Mouse (Mus musculus): ENCODE data around the gene Abcc8. TPM values are rescaled to one million over a fixed set of nuclear protein-coding genes. Genes with fewer than 3 reads are reported as not detected.
A peak's percentile ranks its signal among the peaks of the same experiment; 100 is the strongest.

Abcc8 gene
- polyA plus RNA-seq, 1 experiment from 2014 or later, result 11.4 TPM

DNA sequence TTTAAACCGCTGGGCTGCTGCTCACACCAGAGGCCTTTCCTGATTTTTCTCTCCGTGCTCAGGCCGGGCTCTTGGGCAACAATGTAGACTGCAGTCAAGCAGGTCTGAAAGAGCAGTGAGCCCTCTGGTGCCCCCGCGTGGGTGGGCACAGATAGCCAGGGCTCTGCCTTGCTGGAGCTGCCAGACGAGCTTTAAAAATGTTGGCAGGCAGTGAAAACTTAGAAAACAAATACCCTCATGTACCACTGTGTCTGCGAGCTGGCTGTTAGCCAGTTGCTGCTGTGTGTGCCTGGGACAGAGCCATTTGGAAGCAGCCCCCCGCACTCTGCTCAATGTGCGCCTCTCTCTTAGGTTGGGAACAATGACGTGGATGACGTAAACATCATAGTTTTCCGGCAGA, 102.2 kb downstream of the Abcc8 start:
- Histone ChIP-seq H3K9me3 (no peaks in the 10 kb centered on the region), H3K27ac (replicated peaks) (no peak overlapping the region), H3K36me3 (peaks cover 68% of the 10 kb centered on the region), H3K4me1 (replicated peaks) (no peaks in the 10 kb centered on the region), H3K9ac (no peak overlapping the region), H3K4me2 (no peak overlapping the region), H3K4me3 (no peak overlapping the region), H3K27me3 (no peaks in the 10 kb centered on the region)
- 69% methylated on average over 12 of the region's 12 CpGs for WGBS
- ATAC-seq (ENCODE audit: low FRiP score, low read depth), result peak; percentile 73; the same call in 1 of the 2 replicates

DNA sequence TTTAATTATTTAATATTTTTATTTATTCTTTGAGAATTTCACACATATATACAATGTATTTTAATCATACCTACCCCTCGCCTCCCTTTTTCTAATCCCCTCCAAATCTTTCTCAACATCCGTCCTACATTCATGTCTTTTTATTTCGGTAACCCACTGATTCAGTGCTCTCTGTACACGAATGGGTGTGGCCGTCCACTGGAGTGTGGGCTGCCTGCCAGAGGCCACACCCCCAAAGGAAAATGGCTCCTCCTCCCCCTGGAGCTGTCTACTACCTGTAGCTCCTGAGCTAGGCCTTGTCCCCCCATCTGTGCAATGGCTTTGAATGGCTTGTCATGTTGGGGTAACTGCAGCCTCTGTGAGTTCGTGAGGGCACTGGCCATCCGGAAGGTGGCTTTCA, 103.0 kb downstream of the Abcc8 start:
- Histone ChIP-seq H3K4me1 (replicated peaks) (no peaks in the 10 kb centered on the region), H3K9me3 (no peaks in the 10 kb centered on the region), H3K4me3 (no peak overlapping the region), H3K36me3 (peaks cover 68% of the 10 kb centered on the region), H3K27ac (replicated peaks) (no peak overlapping the region), H3K27me3 (no peaks in the 10 kb centered on the region), H3K4me2 (no peak overlapping the region), H3K9ac (no peak overlapping the region)
- no peak for ATAC-seq (ENCODE audit: low FRiP score, low read depth)
- 88% methylated on average over 7 of the region's 7 CpGs for WGBS

DNA sequence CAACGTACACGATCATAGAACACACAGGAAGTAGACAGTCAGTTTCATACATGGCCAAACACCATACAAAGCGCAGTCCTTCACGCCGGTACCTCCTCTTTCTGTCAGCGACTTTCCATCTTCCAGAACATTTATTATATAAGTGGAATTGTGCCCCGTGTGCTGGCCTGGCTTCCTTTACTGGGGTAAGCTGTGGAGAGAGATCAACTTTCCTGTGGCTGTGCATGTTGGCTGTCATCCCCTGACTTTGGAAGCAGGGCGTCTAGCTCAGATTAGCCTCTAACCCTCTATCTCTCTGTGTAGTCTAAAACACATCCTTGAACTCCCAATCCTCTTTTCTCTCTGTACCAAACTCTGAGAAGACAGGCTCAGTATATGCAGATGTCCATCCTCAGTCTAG, 111.0 kb downstream of the Abcc8 start:
- H3K36me3 ChIP-seq, result peaks cover 82% of the 10 kb centered on the region

DNA sequence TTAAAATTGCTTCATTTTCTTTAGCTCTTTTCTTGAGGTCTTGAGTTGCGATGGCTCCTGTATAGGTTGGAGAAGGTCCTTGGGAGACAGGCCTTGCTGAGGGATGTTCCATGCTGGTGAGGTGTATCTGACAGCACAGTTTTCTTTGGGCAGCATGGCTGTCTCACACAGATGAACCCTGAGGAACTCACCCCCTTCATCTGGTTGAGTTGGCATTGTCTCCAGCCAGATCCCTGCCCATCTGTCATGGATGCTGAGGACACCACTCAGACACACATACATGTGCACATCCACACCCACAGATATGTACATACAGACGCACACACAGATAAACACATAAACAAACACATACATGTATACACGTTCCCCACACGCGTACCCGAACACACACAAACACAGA, 116.5 kb downstream of the Abcc8 start:
- no peak overlapping the region for H3K4me3 ChIP-seq
- peaks cover 68% of the 10 kb centered on the region for H3K36me3 ChIP-seq
- no peaks in the 10 kb centered on the region for H3K4me1 ChIP-seq (replicated peaks)
- no peak overlapping the region for H3K27ac ChIP-seq (replicated peaks)
- H3K9ac ChIP-seq, result no peak overlapping the region
- H3K4me2 ChIP-seq, result no peak overlapping the region
- WGBS, result 96% methylated on average over 6 of the region's 6 CpGs
- H3K27me3 ChIP-seq, result no peaks in the 10 kb centered on the region
- no peak for ATAC-seq (ENCODE audit: low FRiP score, low read depth)
- no peaks in the 10 kb centered on the region for H3K9me3 ChIP-seq

More for the DNA sequence above, 111.0 kb downstream of the Abcc8 start:
- WGBS, result 95% methylated on average over 8 of the region's 8 CpGs
- H3K4me3 ChIP-seq, result no peak overlapping the region
- no peak overlapping the region for H3K9ac ChIP-seq
- H3K27ac ChIP-seq (replicated peaks), result no peak overlapping the region
- no peaks in the 10 kb centered on the region for H3K27me3 ChIP-seq
- ATAC-seq (ENCODE audit: low FRiP score, low read depth), result no peak
- no peak overlapping the region for H3K4me2 ChIP-seq
- no peaks in the 10 kb centered on the region for H3K9me3 ChIP-seq
- H3K4me1 ChIP-seq (replicated peaks), result no peaks in the 10 kb centered on the region

DNA sequence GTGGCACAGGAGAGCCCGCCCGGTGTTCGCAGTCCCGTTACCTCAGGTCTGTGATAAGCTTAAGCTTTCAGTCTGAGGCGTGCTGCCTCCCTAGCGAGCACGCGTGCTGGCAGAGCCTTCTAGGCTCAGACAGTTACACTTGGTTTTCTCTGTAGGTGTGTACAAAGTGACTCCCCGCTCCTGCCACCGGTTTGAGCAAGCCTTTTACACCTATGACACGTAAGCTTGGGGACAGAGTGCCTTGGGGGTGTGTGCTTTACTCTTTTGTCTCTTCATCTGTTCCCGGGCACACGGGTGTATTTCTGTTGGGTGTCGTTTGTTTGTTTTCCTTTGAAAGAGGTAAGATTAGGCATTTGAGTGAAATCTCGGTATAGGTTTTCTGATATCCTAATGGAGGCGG, 118.2 kb downstream of the Abcc8 start:
- peaks cover 72% of the 10 kb centered on the region for H3K36me3 ChIP-seq

DNA sequence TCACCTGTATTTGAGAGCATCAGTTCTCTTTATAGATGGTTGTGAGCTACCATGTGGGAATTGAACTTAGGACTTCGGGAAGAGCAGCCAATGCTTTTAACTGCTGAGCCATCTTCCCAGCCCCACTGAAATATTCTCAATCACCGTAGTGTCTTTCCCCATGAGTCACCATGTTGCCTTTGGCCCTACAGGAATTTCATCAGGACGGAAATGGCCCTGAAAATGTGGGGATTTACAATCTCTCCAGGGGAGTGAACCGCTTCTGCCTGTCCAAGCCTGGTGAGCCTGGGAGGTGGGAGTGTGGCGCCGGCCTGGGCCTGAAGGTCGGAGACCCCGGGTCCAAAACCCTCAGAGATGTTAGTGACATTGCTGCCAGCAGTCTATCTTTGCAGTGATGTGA, 119.1 kb downstream of the Abcc8 start:
- Histone ChIP-seq H3K4me2 (no peak overlapping the region), H3K9ac (no peak overlapping the region), H3K9me3 (no peaks in the 10 kb centered on the region), H3K27me3 (no peaks in the 10 kb centered on the region), H3K4me1 (replicated peaks) (no peaks in the 10 kb centered on the region), H3K27ac (replicated peaks) (no peak overlapping the region), H3K36me3 (peaks cover 70% of the 10 kb centered on the region), H3K4me3 (no peak overlapping the region)
- no peak for ATAC-seq (ENCODE audit: low FRiP score, low read depth)
- 96% methylated on average over 8 of the region's 8 CpGs for WGBS

More for the DNA sequence above, 118.2 kb downstream of the Abcc8 start:
- H3K27ac ChIP-seq (replicated peaks), result no peak overlapping the region
- no peak for ATAC-seq (ENCODE audit: low FRiP score, low read depth)
- no peak overlapping the region for H3K4me2 ChIP-seq
- H3K4me1 ChIP-seq (replicated peaks), result no peaks in the 10 kb centered on the region
- no peaks in the 10 kb centered on the region for H3K9me3 ChIP-seq
- H3K9ac ChIP-seq, result no peak overlapping the region
- 98% methylated on average over 16 of the region's 16 CpGs for whole genome bisulfite sequencing
- H3K4me3 ChIP-seq, result no peak overlapping the region
- H3K27me3 ChIP-seq, result no peaks in the 10 kb centered on the region

DNA sequence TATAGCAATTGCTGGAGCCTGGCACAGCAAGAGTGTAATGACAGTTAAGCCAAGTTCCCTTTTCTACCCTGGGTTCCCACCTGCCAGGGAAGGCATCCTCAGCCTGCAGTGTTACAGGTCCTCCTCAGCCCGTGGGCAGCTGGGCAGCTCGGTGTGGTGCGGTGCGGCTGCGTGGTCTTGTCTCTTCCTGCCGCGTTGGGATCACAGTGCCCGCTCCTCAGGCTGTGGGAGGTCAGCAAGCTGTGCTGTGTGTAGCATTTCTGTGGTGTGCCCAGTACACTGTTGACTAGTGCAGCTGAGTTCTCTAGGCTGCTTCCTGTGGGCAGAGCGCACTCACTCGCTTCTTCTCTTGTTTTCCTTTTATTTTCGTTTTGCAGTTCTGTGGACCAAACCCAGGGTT, 121.0 kb downstream of the Abcc8 start:
- H3K27ac ChIP-seq (replicated peaks), result no peak overlapping the region
- no peak overlapping the region for H3K4me2 ChIP-seq
- no peak for ATAC-seq (ENCODE audit: low FRiP score, low read depth)
- no peaks in the 10 kb centered on the region for H3K9me3 ChIP-seq
- WGBS, result 96% methylated on average over 11 of the region's 11 CpGs
- H3K4me3 ChIP-seq, result no peak overlapping the region
- no peak overlapping the region for H3K9ac ChIP-seq
- no peaks in the 10 kb centered on the region for H3K27me3 ChIP-seq
- H3K36me3 ChIP-seq, result peaks cover 82% of the 10 kb centered on the region
- H3K4me1 ChIP-seq (replicated peaks), result no peaks in the 10 kb centered on the region

Other genes starting within 250 kb of the Abcc8 start
- gene Abcc6, start 149.7 kb downstream of the Abcc8 start, polyA plus RNA-seq (2015; fragmentation: Nextera tagmentation; extraction: Ambion mirVana), result 0.52 and 0.82 TPM in 2 replicates
- 45.8 and 47.0 TPM in 2 replicates for gene Nomo1, start 146.3 kb downstream of the Abcc8 start, polyA plus RNA-seq (2015; fragmentation: Nextera tagmentation; extraction: Ambion mirVana)
- gene Kcnj11, start 79.3 kb downstream of the Abcc8 start, polyA plus RNA-seq (2015; fragmentation: Nextera tagmentation; extraction: Ambion mirVana), result 2.5 and 3.3 TPM in 2 replicates
- gene Ush1c, start 58.5 kb upstream of the Abcc8 start, polyA plus RNA-seq (2015; fragmentation: Nextera tagmentation; extraction: Ambion mirVana), result 1.4 and 2.0 TPM in 2 replicates
- gene Otog, start 61.0 kb upstream of the Abcc8 start, polyA plus RNA-seq (2015; fragmentation: Nextera tagmentation; extraction: Ambion mirVana), result 0.05 and 0.08 TPM in 2 replicates
- 0.08 and 0.25 TPM in 2 replicates for gene Myod1, start 196.4 kb upstream of the Abcc8 start, polyA plus RNA-seq (2015; fragmentation: Nextera tagmentation; extraction: Ambion mirVana)
- 19.2 and 23.9 TPM in 2 replicates for gene Kcnc1, start 216.5 kb upstream of the Abcc8 start, polyA plus RNA-seq (2015; fragmentation: Nextera tagmentation; extraction: Ambion mirVana)